Mouse (Mus musculus) ES-CJ7 (cell line): ENCODE data around the gene 4933427D14Rik.

Source experiments
- DNase-seq: peaks from one replicate; pipeline ENCODE4 v3.0.0; 2011; ENCODE audit warnings: low read depth, low spot score

Gene 4933427D14Rik

DNA sequence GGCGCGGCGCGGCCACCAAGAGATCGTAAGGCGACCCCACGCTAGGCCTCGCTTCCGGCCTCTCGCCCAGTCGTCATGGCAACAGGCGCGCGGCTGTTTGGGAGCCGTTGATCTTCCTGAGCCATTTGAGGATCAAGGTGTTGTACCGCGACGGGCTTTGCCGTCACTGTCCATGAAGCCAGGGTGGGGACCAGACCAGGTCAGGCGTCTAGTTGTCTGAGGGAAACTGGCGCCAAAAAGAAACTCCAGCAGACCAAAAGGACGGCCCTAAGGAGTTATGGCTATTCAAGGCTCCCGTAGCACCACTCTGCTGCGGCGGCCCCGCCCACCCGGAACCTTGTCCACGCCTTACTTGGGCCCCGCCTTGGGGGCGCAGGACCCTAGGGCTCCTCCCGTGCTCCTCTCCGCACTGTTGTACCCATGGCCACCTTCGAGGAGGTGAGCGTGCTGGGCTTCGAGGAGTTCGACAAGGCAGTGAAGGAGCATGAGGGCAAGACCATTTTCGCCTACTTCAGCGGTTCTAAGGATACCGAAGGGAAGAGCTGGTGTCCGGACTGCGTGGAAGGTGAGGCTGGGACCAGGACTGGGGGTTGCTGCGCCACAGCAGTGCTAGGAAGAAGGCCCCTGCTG is at the start of gene 4933427D14Rik, which contains the start of gene Txndc17:
Gene 4933427D14Rik, minus strand, starts transcription at position 256 of the 630 bp plus-strand sequence.
Gene Txndc17, plus strand, starts transcription at position 344 of the 630 bp plus-strand sequence.
- DNase-seq = peak; percentile 93

GRCm38 (mm10) chr11:72256441-72256840 is 49.2 kb upstream of the 4933427D14Rik start:
- DNase-seq = no peak

GRCm38 (mm10) chr11:72255629-72256028 is 48.4 kb upstream of the 4933427D14Rik start:
- DNase-seq = no peak

- no peak for DNase-seq
Observed at GRCm38 (mm10) chr11:72245196-72245753, 38.0 kb upstream of the 4933427D14Rik start.

DNA sequence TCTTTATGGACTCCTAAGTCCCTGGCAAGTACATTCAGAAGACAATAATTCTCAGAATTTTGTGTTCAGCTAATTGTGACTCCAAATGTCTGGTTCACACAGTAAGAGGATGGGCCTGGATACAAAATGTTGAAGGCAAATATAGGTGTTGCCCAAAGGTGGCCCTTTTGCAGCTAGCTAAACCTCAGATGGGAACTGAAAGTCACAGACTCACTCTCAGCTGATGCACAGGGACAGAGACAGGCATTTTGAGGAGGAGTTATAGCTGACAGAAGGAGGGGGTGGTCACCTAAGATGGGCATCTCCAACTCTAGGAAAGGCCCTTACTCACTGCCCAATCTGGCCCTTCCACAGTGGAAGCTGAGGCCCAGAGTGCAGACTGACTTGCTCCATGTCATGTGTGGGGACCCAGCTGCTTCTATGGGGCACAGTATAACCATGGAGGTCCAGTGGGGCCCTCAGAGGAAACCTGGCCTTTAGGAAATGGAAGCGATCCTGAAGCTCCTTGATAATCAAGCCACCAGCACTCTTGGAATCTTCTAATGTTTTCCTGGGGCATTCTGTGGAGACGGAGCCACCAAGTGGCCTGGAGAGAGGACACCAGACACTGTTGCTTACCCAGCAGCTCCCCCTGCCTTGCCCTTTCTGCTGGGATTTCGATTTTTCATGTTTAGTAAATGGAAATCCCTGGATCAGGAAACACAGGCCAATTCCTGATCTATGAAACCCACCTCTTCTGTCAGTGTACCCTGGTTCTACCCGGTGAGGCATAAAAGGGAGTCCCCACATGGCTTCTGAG is 33.0 kb upstream of the 4933427D14Rik start:
- no peak for DNase-seq

DNA sequence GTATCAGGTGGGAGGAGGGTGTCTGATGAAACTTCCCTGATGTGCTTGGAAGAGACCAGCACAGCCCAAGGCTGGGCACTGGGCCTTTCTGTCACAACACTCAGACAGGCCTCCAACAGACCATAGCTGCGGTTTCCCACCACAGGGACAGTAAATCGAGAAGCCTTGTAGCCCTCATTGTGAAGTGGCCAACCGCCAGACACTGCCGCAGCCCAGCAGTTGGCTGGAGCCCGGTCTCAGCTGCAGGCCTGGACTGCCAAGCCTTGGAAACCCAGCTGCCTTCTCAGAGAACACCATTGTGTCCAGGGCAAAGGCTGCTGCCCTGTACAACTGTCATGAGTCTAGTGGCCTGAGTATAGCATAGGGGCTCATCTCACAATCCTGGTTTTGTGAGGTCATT is 26.8 kb upstream of the 4933427D14Rik start:
- no peak for DNase-seq

GRCm38 (mm10) chr11:72232991-72233390 is 25.7 kb upstream of the 4933427D14Rik start:
- DNase-seq = no peak

DNA sequence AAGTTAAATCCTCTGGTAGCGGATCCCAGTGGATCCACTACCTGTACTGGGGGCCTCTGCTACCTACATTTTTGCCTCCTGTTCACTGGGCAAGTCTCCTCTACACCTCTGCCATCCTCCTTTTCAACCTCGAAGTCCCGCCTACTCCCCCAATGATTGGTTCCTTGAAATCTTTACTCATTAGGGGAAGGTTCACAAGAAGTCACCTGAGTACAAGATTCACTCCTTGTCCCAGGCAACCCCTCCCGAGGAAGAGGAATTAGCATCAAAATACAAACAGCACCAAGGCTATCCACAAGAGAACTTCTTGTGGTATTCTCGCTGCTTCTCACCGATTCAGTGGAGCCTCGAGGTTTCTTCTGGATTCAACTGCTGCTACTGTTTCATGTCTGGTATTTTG is 24.8 kb upstream of the 4933427D14Rik start:
- peak; percentile 63 for DNase-seq

DNA sequence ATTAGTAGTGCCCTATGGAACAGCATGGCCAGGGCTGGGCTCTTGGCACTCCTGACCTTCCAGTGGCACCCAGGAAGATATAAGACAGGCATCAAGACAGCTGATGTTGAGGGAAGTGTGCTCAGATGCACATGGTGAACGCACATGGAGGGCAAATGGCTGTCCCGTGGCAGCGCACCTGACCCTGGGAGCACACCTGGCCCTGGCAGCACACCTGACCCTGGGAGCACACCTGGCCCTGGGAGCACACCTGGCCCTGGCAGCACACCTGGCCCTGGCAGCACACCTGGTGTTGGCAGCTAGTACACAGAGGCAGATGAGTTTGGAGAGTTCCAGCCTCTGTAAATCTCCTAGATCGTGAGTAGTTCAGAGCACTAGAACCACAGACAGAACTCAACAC is 21.3 kb upstream of the 4933427D14Rik start:
- DNase-seq = no peak

GRCm38 (mm10) chr11:72226901-72227300 is 19.6 kb upstream of the 4933427D14Rik start:
- no peak for DNase-seq

- DNase-seq = no peak
Observed at GRCm38 (mm10) chr11:72226020-72226791, 18.9 kb upstream of the 4933427D14Rik start.

GRCm38 (mm10) chr11:72224865-72225264 is 17.6 kb upstream of the 4933427D14Rik start:
- peak; percentile 84 for DNase-seq

GRCm38 (mm10) chr11:72223414-72223813 is 16.2 kb upstream of the 4933427D14Rik start:
- no peak for DNase-seq

DNA sequence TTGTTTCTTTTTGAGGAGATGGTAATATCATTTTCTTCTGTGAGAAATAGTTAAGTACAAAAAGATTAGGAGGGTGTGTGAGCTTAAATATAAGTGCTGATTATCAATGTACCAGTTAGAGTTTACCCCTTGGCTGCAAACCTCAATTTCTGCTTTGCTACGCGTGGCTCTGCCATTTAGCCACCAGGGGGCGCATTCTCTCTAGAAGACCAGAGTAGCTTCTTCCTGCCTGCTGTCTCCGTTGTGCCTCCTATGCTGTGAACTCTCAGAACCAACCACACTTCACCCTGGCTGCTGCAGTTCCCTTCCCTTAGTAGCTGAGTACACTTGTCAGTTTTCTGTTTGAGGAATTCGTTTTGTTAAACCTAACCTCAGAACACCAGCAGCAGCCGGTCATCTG is 14.0 kb upstream of the 4933427D14Rik start:
- DNase-seq = peak; percentile 83

- DNase-seq = no peak
Observed at GRCm38 (mm10) chr11:72217116-72217515, 9.9 kb upstream of the 4933427D14Rik start.

DNA sequence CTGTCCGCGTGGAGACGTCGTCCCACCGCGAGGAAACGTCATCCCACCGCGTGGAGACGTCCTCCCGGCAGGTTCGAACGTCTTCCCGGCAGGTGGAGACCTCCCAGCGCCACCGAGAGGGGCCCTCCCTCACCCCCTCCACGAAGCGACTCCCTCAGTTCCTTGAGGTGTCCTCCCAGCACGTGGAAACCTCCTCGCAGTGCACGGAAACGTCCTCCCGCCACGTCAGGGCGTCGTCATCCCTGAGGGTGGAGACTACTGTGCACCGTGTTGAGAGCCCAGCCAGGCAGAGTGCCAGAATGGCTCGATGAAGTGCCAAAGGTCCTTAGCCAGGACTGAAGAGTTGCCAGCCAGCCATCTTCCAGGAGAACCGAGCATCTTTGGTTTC is 8.1 kb upstream of the 4933427D14Rik start, which contains the start of gene Med31:
Gene Med31, minus strand, starts transcription at position 183 of the 388 bp plus-strand sequence.
- DNase-seq = peak; percentile 79

DNA sequence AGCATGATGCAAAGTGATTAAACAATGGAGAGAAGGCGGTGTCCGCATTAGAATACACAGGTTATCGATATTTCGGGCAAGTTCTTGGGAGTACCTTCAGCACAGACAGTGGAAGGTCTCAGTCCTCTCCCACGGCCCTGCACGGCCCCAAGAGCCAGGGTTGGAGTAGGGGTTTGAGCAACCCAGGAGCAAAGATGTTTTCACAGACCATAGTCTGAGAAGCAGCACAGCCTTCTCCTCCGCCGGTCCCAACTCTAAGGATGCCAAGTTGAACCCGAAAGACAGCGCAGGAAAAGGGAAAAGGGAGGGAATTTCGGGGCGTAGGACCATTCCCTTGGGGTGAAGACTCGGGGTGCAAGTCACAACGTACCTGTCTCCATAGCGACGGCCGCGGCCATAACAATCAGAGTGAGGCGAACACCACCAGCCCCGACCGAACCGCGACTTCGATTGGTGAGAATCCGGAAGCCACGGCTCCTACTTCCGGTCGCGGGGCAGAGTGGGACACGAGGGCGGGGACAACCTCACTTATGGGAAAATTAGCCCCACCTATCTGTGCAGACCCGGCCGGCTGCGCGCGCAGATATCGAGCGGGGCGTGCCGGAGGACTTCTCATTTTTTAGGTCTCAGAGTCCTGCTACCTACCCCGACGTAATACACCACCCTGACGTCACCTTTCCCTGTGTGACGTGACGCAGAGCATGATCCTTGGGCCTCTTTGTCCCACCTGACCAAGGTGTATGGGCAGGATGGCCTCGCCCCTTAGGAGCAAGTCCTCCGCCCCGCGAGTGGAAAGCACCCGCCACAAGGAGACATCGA is 7.5 kb upstream of the 4933427D14Rik start:
- peak; percentile 99 for DNase-seq

- DNase-seq = no peak
Observed at GRCm38 (mm10) chr11:72207834-72208377, 647 bp upstream of the 4933427D14Rik start.

DNA sequence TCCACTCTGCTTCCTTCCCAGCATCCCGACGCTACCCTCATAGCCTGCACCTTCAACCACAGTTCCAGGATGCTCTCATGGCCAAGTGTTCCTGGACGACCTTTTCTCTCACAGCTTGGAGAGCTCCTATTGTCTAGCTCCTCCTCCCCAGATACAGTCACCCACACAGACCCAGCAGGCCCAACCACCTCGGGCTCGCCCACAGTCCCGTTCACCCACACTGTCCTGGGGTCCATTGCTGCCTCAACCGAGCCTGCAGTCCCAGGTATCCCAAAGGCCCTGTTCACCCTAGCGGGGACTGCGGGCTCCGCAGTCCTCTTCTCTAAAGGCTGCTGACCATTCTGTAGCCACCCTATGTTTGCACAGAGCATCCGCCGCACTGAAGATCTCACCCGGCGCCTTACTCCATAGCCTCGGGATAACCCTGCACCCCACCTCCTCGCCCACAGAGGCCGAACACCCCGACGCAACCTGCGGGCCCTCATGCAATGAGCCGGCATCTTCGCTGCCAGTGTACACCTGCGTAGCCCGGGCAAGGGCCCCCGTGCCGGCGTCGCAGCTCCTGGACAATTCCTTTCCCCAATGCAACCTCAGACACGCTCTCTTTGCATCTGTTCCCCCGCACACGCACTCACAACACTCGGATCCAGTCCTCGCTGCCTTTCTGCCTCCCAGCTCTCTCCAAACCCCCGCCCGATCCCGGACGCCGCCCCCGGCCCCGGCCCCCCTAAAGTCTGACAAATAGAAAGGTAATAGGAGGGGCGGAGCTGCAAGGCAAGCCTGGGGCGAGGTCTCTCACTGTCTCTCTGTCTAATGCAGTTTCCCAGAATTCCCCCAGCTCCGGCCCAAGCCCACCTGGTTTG is 687 bp downstream of the 4933427D14Rik start, which contains the start of gene Gm43951:
Gene Gm43951, minus strand, starts transcription at position 500 of the 863 bp plus-strand sequence.
- no peak for DNase-seq
